Mouse (Mus musculus): Measurements from ENCODE around the gene Coq4.

Coq4 gene

DNA sequence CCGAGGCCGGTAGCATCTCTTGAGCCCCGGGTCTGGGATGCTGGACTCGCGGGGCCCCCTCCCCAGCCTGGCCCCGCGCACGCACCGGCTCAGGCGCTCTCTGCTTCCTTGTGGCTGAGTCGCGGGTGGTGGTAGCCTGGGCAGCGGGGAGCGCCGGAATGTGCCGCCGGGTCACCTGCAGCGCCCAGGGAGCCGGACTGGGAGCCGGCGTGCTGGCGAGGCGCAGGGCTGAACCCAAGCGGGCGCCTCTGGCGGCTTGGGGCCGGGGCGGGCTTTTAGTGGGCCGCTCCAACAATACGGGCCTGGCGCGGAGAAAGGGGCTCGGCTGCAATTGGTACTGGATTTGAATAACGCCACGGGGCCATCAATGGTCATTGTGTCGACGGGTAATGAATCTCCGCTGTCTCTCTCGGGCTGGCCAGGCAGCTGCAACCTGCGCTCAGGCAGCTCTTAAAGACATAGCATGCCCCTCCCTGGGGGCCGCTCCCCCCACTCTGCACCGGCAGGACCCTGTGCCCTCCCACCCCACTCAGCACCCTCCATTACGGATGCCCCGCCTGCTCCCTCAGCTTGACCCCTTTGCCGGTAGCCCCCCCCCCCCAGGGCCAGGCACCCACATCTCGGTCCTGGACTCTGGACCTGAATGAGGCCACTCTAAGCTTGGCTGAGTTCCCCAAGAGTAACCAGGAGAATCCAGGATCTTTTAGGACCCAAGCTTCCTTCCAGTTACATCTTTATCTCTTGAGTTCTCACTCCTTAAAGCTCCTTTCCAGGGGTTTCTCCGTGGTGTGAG is 59.0 kb downstream of the Coq4 start:
- DNase-seq (ENCODE audit: low read depth), result no peak

GRCm38 (mm10) chr2:29846911-29847310 is 59.6 kb downstream of the Coq4 start:
- no peak for DNase-seq (ENCODE audit: low read depth)
